Mouse (Mus musculus): ENCODE data around the gene Lemd2. TPM values are rescaled to one million over a fixed set of nuclear protein-coding genes. Genes with fewer than 3 reads are reported as not detected.
A peak's percentile ranks its signal among the peaks of the same experiment; 100 is the strongest.

The Lemd2 gene
- total RNA-seq (2014; rRNA removed; ENCODE audit: low replicate concordance) (40.2 and 45.4 TPM in 2 replicates), polyA plus RNA-seq (2015; fragmentation: Nextera tagmentation; extraction: Ambion mirVana) (6.5 and 7.1 TPM in 2 replicates)

- peak within 1 kb of the TSS; percentile 96 for H3K27ac ChIP-seq (ENCODE audit: low read depth)
- no peaks in the 10 kb centered on the region for H3K4me1 ChIP-seq (ENCODE audit: control insufficient read depth, insufficient read depth)
- DNase-seq (ENCODE audit: low spot score) (peak; percentile 94), ATAC-seq (ENCODE audit: insufficient read depth, low read depth) (peak; percentile 97)
- peak within 1 kb of the TSS; percentile 94 for H3K4me3 ChIP-seq (ENCODE audit: low read depth, low read length)
- peak within 1 kb of the TSS; percentile 93 for H3K4me2 ChIP-seq (ENCODE audit: low read depth, low read length)
- TF ChIP-seq EP300 (IDR thresholded peaks at IDR 0.05; ENCODE audit: low read depth) (no peak), CTCF (IDR thresholded peaks at IDR 0.05; ENCODE audit: low read depth) (no peak)
- H3K9me3 ChIP-seq (replicated peaks; ENCODE audit: control insufficient read depth, low read length): no peaks in the 10 kb centered on the region
- peak within 1 kb of the TSS; percentile 97 for H3K9ac ChIP-seq (replicated peaks; ENCODE audit: low read depth, low read length)
- H3K27me3 ChIP-seq (ENCODE audit: control insufficient read depth, insufficient read depth, low read length): no peaks in the 10 kb centered on the region
- 4% methylated on average over 73 of the region's 97 CpGs for WGBS
- peaks cover 28% of the 10 kb centered on the region for H3K36me3 ChIP-seq (replicated peaks; ENCODE audit: control insufficient read depth, insufficient read depth, low read length)
Measured at GRCm38 (mm10) chr17:27204075-27204909, at the start of gene Lemd2. Gene Lemd2, minus strand, starts transcription at chr17:27204469.

- Histone ChIP-seq H3K27ac (ENCODE audit: low read depth) (no peak overlapping the region), H3K27me3 (ENCODE audit: control insufficient read depth, insufficient read depth, low read length) (0 out of 2 replicates have a peak, but pooled peaks cover 7% of the 10 kb centered on the region), H3K4me2 (ENCODE audit: low read depth, low read length) (no peak overlapping the region), H3K4me1 (ENCODE audit: control insufficient read depth, insufficient read depth) (0 out of 2 replicates have a peak, but pooled peaks cover 7% of the 10 kb centered on the region), H3K36me3 (replicated peaks; ENCODE audit: control insufficient read depth, insufficient read depth, low read length) (no peaks in the 10 kb centered on the region), H3K9me3 (replicated peaks; ENCODE audit: control insufficient read depth, low read length) (no peaks in the 10 kb centered on the region), H3K9ac (replicated peaks; ENCODE audit: low read depth, low read length) (no peak overlapping the region), H3K4me3 (ENCODE audit: low read depth, low read length) (no peak overlapping the region)
- TF ChIP-seq EP300 (IDR thresholded peaks at IDR 0.05; ENCODE audit: low read depth): no peak
- DNase-seq (ENCODE audit: low spot score): no peak
- 70% methylated on average over 6 of the region's 6 CpGs for WGBS
- ATAC-seq (ENCODE audit: insufficient read depth, low read depth): no peak
Measured at GRCm38 (mm10) chr17:27251150-27251549, 46.9 kb upstream of the Lemd2 start.

GRCm38 (mm10) chr17:27250461-27250860 lies 46.2 kb upstream of the Lemd2 start:
- H3K9ac ChIP-seq (replicated peaks; ENCODE audit: low read depth, low read length): no peak overlapping the region
- H3K9me3 ChIP-seq (replicated peaks; ENCODE audit: control insufficient read depth, low read length): no peaks in the 10 kb centered on the region
- no peak overlapping the region for H3K4me3 ChIP-seq (ENCODE audit: low read depth, low read length)
- H3K27me3 ChIP-seq (ENCODE audit: control insufficient read depth, insufficient read depth, low read length): 0 out of 2 replicates have a peak, but pooled peaks cover 4% of the 10 kb centered on the region
- TF ChIP-seq EP300 (IDR thresholded peaks at IDR 0.05; ENCODE audit: low read depth): no peak
- TF ChIP-seq CTCF (IDR thresholded peaks at IDR 0.05; ENCODE audit: low read depth): peak; percentile 19
- H3K4me2 ChIP-seq (ENCODE audit: low read depth, low read length): no peak overlapping the region
- no peak for ATAC-seq (ENCODE audit: insufficient read depth, low read depth)
- no peaks in the 10 kb centered on the region for H3K36me3 ChIP-seq (replicated peaks; ENCODE audit: control insufficient read depth, insufficient read depth, low read length)
- H3K4me1 ChIP-seq (ENCODE audit: control insufficient read depth, insufficient read depth): peaks cover 14% of the 10 kb centered on the region
- WGBS: 25% methylated on average over 4 of the region's 4 CpGs
- no peak for DNase-seq (ENCODE audit: low spot score)
- H3K27ac ChIP-seq (ENCODE audit: low read depth): no peak overlapping the region

- 70% methylated on average over 3 of the region's 3 CpGs for WGBS
- H3K4me1 ChIP-seq (ENCODE audit: control insufficient read depth, insufficient read depth): peaks cover 21% of the 10 kb centered on the region
- TF ChIP-seq EP300 (IDR thresholded peaks at IDR 0.05; ENCODE audit: low read depth): no peak
- TF ChIP-seq CTCF (IDR thresholded peaks at IDR 0.05; ENCODE audit: low read depth): no peak
- ATAC-seq (ENCODE audit: insufficient read depth, low read depth) (no peak), DNase-seq (ENCODE audit: low spot score) (no peak)
- no peak overlapping the region for H3K9ac ChIP-seq (replicated peaks; ENCODE audit: low read depth, low read length)
- H3K27ac ChIP-seq (ENCODE audit: low read depth): no peak overlapping the region
- H3K4me2 ChIP-seq (ENCODE audit: low read depth, low read length): no peak overlapping the region
- H3K4me3 ChIP-seq (ENCODE audit: low read depth, low read length): no peak overlapping the region
- H3K36me3 ChIP-seq (replicated peaks; ENCODE audit: control insufficient read depth, insufficient read depth, low read length): no peaks in the 10 kb centered on the region
- no peaks in the 10 kb centered on the region for H3K9me3 ChIP-seq (replicated peaks; ENCODE audit: control insufficient read depth, low read length)
- H3K27me3 ChIP-seq (ENCODE audit: control insufficient read depth, insufficient read depth, low read length): 0 out of 2 replicates have a peak, but pooled peaks cover 4% of the 10 kb centered on the region
Measured at GRCm38 (mm10) chr17:27249073-27249472, 44.8 kb upstream of the Lemd2 start.

GRCm38 (mm10) chr17:27247680-27248386 lies 43.6 kb upstream of the Lemd2 start:
- H3K4me1 ChIP-seq (ENCODE audit: control insufficient read depth, insufficient read depth): peaks cover 24% of the 10 kb centered on the region
- H3K27me3 ChIP-seq (ENCODE audit: control insufficient read depth, insufficient read depth, low read length): 0 out of 2 replicates have a peak, but pooled peaks cover 4% of the 10 kb centered on the region
- no peak overlapping the region for H3K4me2 ChIP-seq (ENCODE audit: low read depth, low read length)
- 62% methylated on average over 6 of the region's 6 CpGs for WGBS
- no peak overlapping the region for H3K4me3 ChIP-seq (ENCODE audit: low read depth, low read length)
- H3K36me3 ChIP-seq (replicated peaks; ENCODE audit: control insufficient read depth, insufficient read depth, low read length): no peaks in the 10 kb centered on the region
- TF ChIP-seq CTCF (IDR thresholded peaks at IDR 0.05; ENCODE audit: low read depth) (no peak), EP300 (IDR thresholded peaks at IDR 0.05; ENCODE audit: low read depth) (no peak)
- no peaks in the 10 kb centered on the region for H3K9me3 ChIP-seq (replicated peaks; ENCODE audit: control insufficient read depth, low read length)
- H3K27ac ChIP-seq (ENCODE audit: low read depth): no peak overlapping the region
- DNase-seq (ENCODE audit: low spot score) (no peak), ATAC-seq (ENCODE audit: insufficient read depth, low read depth) (0 out of 2 replicates have a peak, but pooled peaks have one; percentile 25)
- no peak overlapping the region for H3K9ac ChIP-seq (replicated peaks; ENCODE audit: low read depth, low read length)
